Mouse (Mus musculus) MEL (cell line): ENCODE results near the gene 4930512M02Rik. TPM values are rescaled to one million over a fixed set of nuclear protein-coding genes. Genes with fewer than 3 reads are reported as not detected.

Source experiments
- DNase-seq: peaks from one replicate; pipeline ENCODE4 v3.0.0; 2011; ENCODE audit warnings: low read depth, low spot score
- H3K27ac ChIP-seq: 2 replicates; pipeline ENCODE4 v1.5.1; 2012; ENCODE audit warnings: low read depth, mild to moderate bottlenecking, control low read depth, low read length, moderate library complexity; ENCODE audit not compliant: control insufficient read depth
- H3K27me3 ChIP-seq, 2 experiments: fragments of 150-350 bp in 1 of 2; sonication (generic) in 1 of 2; 2 replicates each; pipeline ENCODE4 v1.6.1; 2012; ENCODE audit warnings: low read length in 2 of 2, mild to moderate bottlenecking in 2 of 2, improper control_type of control experiment in 1 of 2, moderate library complexity in 1 of 2; ENCODE audit not compliant: insufficient read depth in 2 of 2, control insufficient read depth in 1 of 2
- H3K36me3 ChIP-seq, 2 experiments: 2 replicates each; pipeline ENCODE4 v1.6.1; 2012 to 2014; ENCODE audit warnings: low read length in 2 of 2, improper control_type of control experiment in 1 of 2, inconsistent platforms in 1 of 2, mild to moderate bottlenecking in 1 of 2; ENCODE audit not compliant: insufficient read depth in 2 of 2, control insufficient read depth in 1 of 2
- H3K4me1 ChIP-seq, 2 experiments: fragments of 150-350 bp in 1 of 2; sonication (generic) in 1 of 2; 2 replicates each; pipeline ENCODE4 v1.6.1; 2012; ENCODE audit warnings: low read length in 2 of 2, improper control_type of control experiment in 1 of 2, mild to moderate bottlenecking in 1 of 2; ENCODE audit not compliant: insufficient read depth in 2 of 2, control insufficient read depth in 1 of 2
- H3K4me3 ChIP-seq, 2 experiments: fragments of 150-350 bp in 1 of 2; sonication (generic) in 1 of 2; 2 replicates each; pipeline ENCODE4 v1.5.1; 2012; ENCODE audit warnings: low read depth in 2 of 2, low read length in 2 of 2, mild to moderate bottlenecking in 2 of 2, moderate library complexity in 2 of 2, control low read depth in 1 of 2, improper control_type of control experiment in 1 of 2; ENCODE audit not compliant: control insufficient read depth in 1 of 2, insufficient read depth in 1 of 2
- H3K79me2 ChIP-seq: 2 replicates; pipeline ENCODE4 v1.6.1; 2012; ENCODE audit warnings: mild to moderate bottlenecking, low read length, moderate library complexity; ENCODE audit not compliant: control insufficient read depth, poor library complexity, insufficient read depth
- H3K9ac ChIP-seq: 2 replicates; pipeline ENCODE4 v1.6.1; 2012; ENCODE audit warnings: low read depth, mild to moderate bottlenecking, control low read depth, low read length, moderate library complexity; ENCODE audit not compliant: control insufficient read depth, poor library complexity, severe bottlenecking
- H3K9me3 ChIP-seq: fragments of 150-350 bp; sonication (generic); replicated peaks from 2 replicates; pipeline ENCODE4 v1.6.1; 2012; ENCODE audit warnings: mild to moderate bottlenecking, low read length, improper control_type of control experiment, moderate library complexity; ENCODE audit not compliant: insufficient read depth
- CHD2 ChIP-seq: IDR thresholded peaks from 2 replicates; pipeline ENCODE4 v1.6.1; 2011; ENCODE audit warnings: low read length, improper control_type of control experiment
- EP300 ChIP-seq, 2 experiments: IDR thresholded peaks; 2 replicates each; pipeline ENCODE4 v1.6.1; 2011; ENCODE audit warnings: improper control_type of control experiment in 2 of 2, low read length in 2 of 2, low read depth in 1 of 2, mild to moderate bottlenecking in 1 of 2
- GATA1 ChIP-seq: IDR thresholded peaks from 2 replicates; pipeline ENCODE4 v1.6.1; 2011; ENCODE audit warnings: low read depth, low read length, improper control_type of control experiment
- HCFC1 ChIP-seq: IDR thresholded peaks from 2 replicates; pipeline ENCODE4 v1.6.1; 2012; ENCODE audit warnings: low read depth, mild to moderate bottlenecking, inconsistent platforms, low read length, improper control_type of control experiment, moderate library complexity
- MAX ChIP-seq: IDR thresholded peaks from 2 replicates; pipeline ENCODE4 v1.6.1; 2011; ENCODE audit warnings: low read length, improper control_type of control experiment
- MYB ChIP-seq: IDR thresholded peaks from 2 replicates; pipeline ENCODE4 v1.6.1; 2011; ENCODE audit warnings: mild to moderate bottlenecking, low read depth, low read length, improper control_type of control experiment
- NELFE ChIP-seq: IDR thresholded peaks from 2 replicates; pipeline ENCODE4 v1.6.1; 2011; ENCODE audit warnings: low read depth, low read length, improper control_type of control experiment
- NRF1 ChIP-seq: IDR thresholded peaks from 2 replicates; pipeline ENCODE4 v1.6.1; 2014; ENCODE audit warnings: low read depth, mild to moderate bottlenecking, inconsistent platforms, low read length, improper control_type of control experiment, moderate library complexity; ENCODE audit not compliant: poor library complexity, insufficient read depth, severe bottlenecking
- POLR2AphosphoS5 ChIP-seq: IDR thresholded peaks from 2 replicates; pipeline ENCODE4 v1.6.1; 2012; ENCODE audit warnings: low read depth, borderline replicate concordance, mild to moderate bottlenecking, inconsistent platforms, low read length, moderate library complexity, mixed read lengths
- RAD21 ChIP-seq: IDR thresholded peaks from 2 replicates; pipeline ENCODE4 v1.6.1; 2011; ENCODE audit warnings: mild to moderate bottlenecking, low read depth, low read length, improper control_type of control experiment
- RCOR1 ChIP-seq: IDR thresholded peaks from 2 replicates; pipeline ENCODE4 v1.6.1; 2012; ENCODE audit warnings: low read depth, mild to moderate bottlenecking, inconsistent platforms, low read length, improper control_type of control experiment
- SMC3 ChIP-seq: IDR thresholded peaks from 2 replicates; pipeline ENCODE4 v1.6.1; 2011; ENCODE audit warnings: low read depth, low read length, improper control_type of control experiment
- TCF12 ChIP-seq: IDR thresholded peaks from 2 replicates; pipeline ENCODE4 v1.6.1; 2014; ENCODE audit warnings: low read depth, mild to moderate bottlenecking, inconsistent platforms, low read length, improper control_type of control experiment, moderate library complexity
- USF1 ChIP-seq: IDR thresholded peaks from 2 replicates; pipeline ENCODE4 v1.6.1; 2014; ENCODE audit warnings: low read depth, mild to moderate bottlenecking, inconsistent platforms, low read length, improper control_type of control experiment, moderate library complexity
- ZKSCAN1 ChIP-seq: IDR thresholded peaks from 2 replicates; pipeline ENCODE4 v1.6.1; 2012; ENCODE audit warnings: low read depth, mild to moderate bottlenecking, inconsistent platforms, low read length, improper control_type of control experiment, moderate library complexity
- ZMIZ1 ChIP-seq: IDR thresholded peaks from 2 replicates; pipeline ENCODE4 v1.6.1; 2012; ENCODE audit warnings: low read depth, mild to moderate bottlenecking, inconsistent platforms, low read length, improper control_type of control experiment, moderate library complexity
- polyA plus RNA-seq, 2 experiments: library from polyadenylated mRNA; stranded (reverse) in 1 of 2; unstranded in 1 of 2; fragments of >175 nt in 1 of 2; fragments of >200 nt in 1 of 2; gene quantifications; 2 replicates each; pipeline versions ENCODE4 v1.2.1 to v1.2.4; 2012; ENCODE audit warnings: low replicate concordance in 2 of 2, low read depth in 1 of 2; ENCODE audit not compliant: insufficient read length in 2 of 2, insufficient read depth in 1 of 2, missing spikeins in 1 of 2
- total RNA-seq: library from RNA; depleted of rRNA; stranded (reverse); fragments of 300-350 nt; gene quantifications from 2 replicates; pipeline ENCODE4 v1.2.3, GENCODE M21; 2012

The 4930512M02Rik gene
- total and polyA plus RNA-seq, 3 experiments: not detected

GRCm38 (mm10) chr11:11644303-11644702, 16.7 kb upstream of the 4930512M02Rik start:
- H3K79me2 ChIP-seq: no peaks in the 10 kb centered on the region
- no peaks in the 10 kb centered on the region for H3K27me3 ChIP-seq
- no peaks in the 10 kb centered on the region for H3K4me1 ChIP-seq
- TF ChIP-seq POLR2AphosphoS5: no peak
- no peak for TF ChIP-seq HCFC1
- TF ChIP-seq RAD21: no peak
- TF ChIP-seq, all 39 proteins: peak for 0
- H3K4me3 ChIP-seq: no peak overlapping the region
- no peak overlapping the region for H3K9ac ChIP-seq
- no peaks in the 10 kb centered on the region for H3K9me3 ChIP-seq
- H3K36me3 ChIP-seq: no peaks in the 10 kb centered on the region
- no peak for DNase-seq
- H3K27ac ChIP-seq: no peak overlapping the region

- H3K27me3 ChIP-seq: no peaks in the 10 kb centered on the region
- H3K4me1 ChIP-seq: peaks cover 7 to 9% of the 10 kb centered on the region in 2 experiments
- peaks cover 0 to 9% of the 10 kb centered on the region in 2 experiments; a peak in 2 of 4 replicates for H3K36me3 ChIP-seq
- no peaks in the 10 kb centered on the region for H3K79me2 ChIP-seq
- H3K27ac ChIP-seq: no peak overlapping the region
- H3K9me3 ChIP-seq: no peaks in the 10 kb centered on the region
- no peak overlapping the region for H3K4me3 ChIP-seq
- DNase-seq: peak; percentile 39
- H3K9ac ChIP-seq: no peak overlapping the region
- TF ChIP-seq ZMIZ1 (no peak), RCOR1 (no peak), TCF12 (no peak), CHD2 (no peak), USF1 (peak; percentile 21; the same call in 1 of the 2 replicates), GATA1 (peak; percentile 76), NELFE (no peak), POLR2AphosphoS5 (no peak), MYB (no peak), SMC3 (no peak), NRF1 (no peak)
Measured at GRCm38 (mm10) chr11:11624073-11624705, 3.4 kb downstream of the 4930512M02Rik start.

GRCm38 (mm10) chr11:11609243-11609642, 18.4 kb downstream of the 4930512M02Rik start:
- no peaks in the 10 kb centered on the region for H3K79me2 ChIP-seq
- H3K4me3 ChIP-seq: no peak overlapping the region
- H3K9ac ChIP-seq: no peak overlapping the region
- H3K4me1 ChIP-seq: no peaks in the 10 kb centered on the region
- no peaks in the 10 kb centered on the region for H3K9me3 ChIP-seq
- no peak for DNase-seq
- no peaks in the 10 kb centered on the region for H3K27me3 ChIP-seq
- H3K36me3 ChIP-seq: no peaks in the 10 kb centered on the region
- no peak overlapping the region for H3K27ac ChIP-seq
- TF ChIP-seq EP300 (IDR thresholded peaks at IDR 0.05; ENCODE audit: low read depth in 1 of 2, low read length in 2 of 2): peak; percentile 30 to 51; a peak in 2 of 4 replicates
- no peak for TF ChIP-seq MAX
- TF ChIP-seq ZKSCAN1: no peak
- 0 out of 2 replicates have a peak, but pooled peaks have one; percentile 9 for TF ChIP-seq GATA1
- TF ChIP-seq TCF12: peak; percentile 76; the same call in 1 of the 2 replicates
- TF ChIP-seq, all 39 proteins: peak for 3
